Mouse (Mus musculus) limb, embryonic 13.5 days (tissue): ENCODE results near the gene Ypel2. TPM values are rescaled to one million over a fixed set of nuclear protein-coding genes. Genes with fewer than 3 reads are reported as not detected.
A peak's percentile ranks its signal among the peaks of the same experiment; 100 is the strongest.

Experiments
- ATAC-seq: fragments of 200-750 bp; cut with Nextera tagmentation; 2 replicates; pipeline ENCODE4 v1.8.0; 2017; ENCODE audit warnings: low read depth, moderate number of reproducible peaks, moderate TSS enrichment; ENCODE audit not compliant: low FRiP score
- H3K27ac ChIP-seq: fragments of 300-500 bp; sonication (generic); 2 replicates; pipeline ENCODE4 v1.5.1; 2015; ENCODE audit warnings: inconsistent platforms, mild to moderate bottlenecking, moderate library complexity
- H3K27me3 ChIP-seq: fragments of 300-500 bp; sonication (generic); 2 replicates; pipeline ENCODE4 v1.6.1; 2015; ENCODE audit warnings: mild to moderate bottlenecking, inconsistent platforms
- H3K36me3 ChIP-seq: fragments of 300-500 bp; sonication (generic); 2 replicates; pipeline ENCODE4 v1.6.1; 2015; ENCODE audit warnings: inconsistent platforms, mild to moderate bottlenecking, moderate library complexity
- H3K4me1 ChIP-seq: fragments of 300-500 bp; sonication (generic); 2 replicates; pipeline ENCODE4 v1.6.1; 2015; ENCODE audit warnings: inconsistent platforms
- H3K4me2 ChIP-seq: fragments of 300-500 bp; sonication (generic); replicated peaks from 2 replicates; pipeline ENCODE4 v1.6.1; 2015; ENCODE audit warnings: inconsistent platforms, mild to moderate bottlenecking, moderate library complexity
- H3K4me3 ChIP-seq: fragments of 300-500 bp; sonication (generic); 2 replicates; pipeline ENCODE4 v1.5.1; 2015; ENCODE audit warnings: moderate library complexity, mild to moderate bottlenecking, inconsistent platforms
- H3K9ac ChIP-seq: fragments of 300-500 bp; sonication (generic); 2 replicates; pipeline ENCODE4 v1.6.1; 2015; ENCODE audit warnings: mild to moderate bottlenecking, inconsistent platforms
- H3K9me3 ChIP-seq: fragments of 300-500 bp; sonication (generic); 2 replicates; pipeline ENCODE4 v1.6.1; 2016; ENCODE audit warnings: inconsistent platforms
- WGBS: fragments of 180-500 bp; shearing (Covaris S2); methylation state at CpG from one replicate; pipeline ENCODE4 v1.1.7; 2015; 5-methylcytosine and 5-hydroxymethylcytosine counted together
- polyA plus RNA-seq: library from polyadenylated mRNA; unstranded; fragments of >200 nt; fragmentation: Nextera tagmentation; extraction: Ambion mirVana; gene quantifications from 2 replicates; pipeline ENCODE4 v1.2.1, GENCODE M21; 2015

The Ypel2 gene
- polyA plus RNA-seq, 1 experiment from 2014 or later, result 11.6 TPM

GRCm38 (mm10) chr11:86969041-86969821, 24.3 kb downstream of the Ypel2 start:
- Histone ChIP-seq H3K4me3 (no peak overlapping the region), H3K27ac (peak overlapping the region; percentile 97), H3K27me3 (no peaks in the 10 kb centered on the region), H3K4me1 (peaks cover 69% of the 10 kb centered on the region), H3K9ac (no peak overlapping the region), H3K4me2 (peak overlapping the region; percentile 42), H3K9me3 (no peaks in the 10 kb centered on the region), H3K36me3 (peaks cover 34% of the 10 kb centered on the region)
- WGBS, result 23% methylated on average over 13 of the region's 13 CpGs
- peak; percentile 75 for ATAC-seq

DNA sequence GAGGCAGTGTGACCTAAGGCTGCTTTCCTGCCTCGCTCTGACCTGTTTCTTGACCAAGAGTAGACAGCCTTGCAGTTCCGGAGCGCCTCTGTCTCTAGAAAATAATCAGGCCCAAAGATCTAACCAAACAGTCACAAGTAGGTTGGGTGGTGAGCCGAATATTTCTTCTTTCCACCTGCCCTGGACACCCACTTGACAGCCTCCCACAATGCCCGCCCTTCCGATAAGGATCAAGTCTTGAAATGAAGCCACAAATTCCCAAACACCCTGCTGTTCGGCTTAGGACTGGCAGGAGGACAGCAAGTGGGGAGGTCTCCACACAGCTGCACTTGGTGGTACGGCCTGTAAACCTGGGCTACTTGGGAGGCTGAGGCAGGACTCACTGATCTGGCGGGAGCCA, 26.0 kb downstream of the Ypel2 start:
- peak overlapping the region; percentile 97; the same call in 1 of the 2 replicates for H3K27ac ChIP-seq
- H3K4me1 ChIP-seq, result peaks cover 57% of the 10 kb centered on the region
- ATAC-seq, result no peak
- no peaks in the 10 kb centered on the region for H3K27me3 ChIP-seq
- no peak overlapping the region for H3K4me2 ChIP-seq
- peaks cover 36% of the 10 kb centered on the region for H3K36me3 ChIP-seq
- H3K9me3 ChIP-seq, result no peaks in the 10 kb centered on the region
- 90% methylated on average over 9 of the region's 9 CpGs for WGBS
- H3K9ac ChIP-seq, result no peak overlapping the region
- H3K4me3 ChIP-seq, result no peak overlapping the region

DNA sequence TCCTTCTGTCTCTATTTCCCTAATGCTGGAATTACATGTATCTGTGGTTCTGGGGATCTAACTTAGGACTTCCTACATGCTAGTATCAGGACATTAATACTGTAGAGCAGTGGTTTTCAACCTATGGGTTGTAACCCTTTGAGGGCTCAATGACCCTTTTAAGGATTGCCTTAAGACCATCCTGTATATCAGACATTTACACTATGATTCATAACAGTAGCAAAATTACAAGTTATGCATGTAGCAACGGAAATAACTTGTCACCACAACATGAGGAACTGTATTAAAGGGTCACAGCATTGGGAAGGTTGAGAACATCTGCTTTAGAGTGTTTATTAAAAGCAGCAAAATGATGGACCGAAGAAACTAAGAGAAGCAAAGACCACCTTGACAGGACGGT, 26.8 kb downstream of the Ypel2 start:
- Histone ChIP-seq H3K27me3 (no peaks in the 10 kb centered on the region), H3K27ac (no peak overlapping the region), H3K4me1 (peaks cover 57% of the 10 kb centered on the region), H3K4me2 (no peak overlapping the region), H3K36me3 (peaks cover 33% of the 10 kb centered on the region), H3K9me3 (no peaks in the 10 kb centered on the region), H3K4me3 (no peak overlapping the region), H3K9ac (no peak overlapping the region)
- WGBS, result 88% methylated on average over 3 of the region's 3 CpGs
- ATAC-seq, result no peak

DNA sequence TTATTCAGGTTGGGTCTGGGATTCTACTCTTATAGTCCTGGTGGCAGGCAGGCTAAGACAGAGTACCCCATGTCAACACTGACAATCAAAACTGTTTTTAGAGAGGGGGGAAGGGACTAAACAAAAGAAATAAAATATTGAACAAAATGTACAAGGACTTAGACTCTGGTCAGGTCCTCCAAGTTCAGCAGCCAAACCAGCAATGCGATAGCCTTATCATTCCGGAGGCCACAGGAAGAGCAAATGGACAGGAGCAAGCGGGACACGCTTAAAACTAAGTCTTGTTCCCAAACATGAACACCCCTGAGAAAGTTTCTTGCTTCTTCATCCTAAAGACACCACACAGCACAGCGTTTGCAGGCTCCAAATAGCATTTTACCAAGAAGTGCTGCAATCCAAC, 28.4 kb downstream of the Ypel2 start:
- Histone ChIP-seq H3K4me1 (peaks cover 56% of the 10 kb centered on the region), H3K9ac (no peak overlapping the region), H3K36me3 (peaks cover 23% of the 10 kb centered on the region), H3K27ac (no peak overlapping the region), H3K4me3 (no peak overlapping the region), H3K4me2 (no peak overlapping the region), H3K27me3 (no peaks in the 10 kb centered on the region), H3K9me3 (no peaks in the 10 kb centered on the region)
- no peak for ATAC-seq
- 91% methylated on average over 5 of the region's 5 CpGs for WGBS

DNA sequence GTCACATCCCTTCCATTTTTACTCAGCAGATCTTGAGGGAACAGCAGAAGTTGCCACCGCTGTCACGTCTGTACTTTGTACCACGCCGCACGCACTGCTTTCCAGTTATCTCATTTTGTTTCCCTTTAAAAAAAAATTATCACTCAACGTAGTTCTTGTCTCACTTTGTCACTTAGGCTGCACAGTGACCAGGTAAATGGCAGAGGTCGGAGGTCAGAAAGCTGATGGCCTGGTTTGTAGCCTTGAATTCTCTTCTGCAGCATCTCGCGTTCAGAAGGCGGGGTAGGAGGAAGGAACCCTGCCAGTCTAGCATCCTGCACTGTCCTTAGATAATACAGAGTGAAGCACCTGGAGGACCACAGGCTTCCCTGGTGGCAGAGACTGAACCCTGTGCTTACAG, 29.8 kb downstream of the Ypel2 start:
- no peak for ATAC-seq
- no peak overlapping the region for H3K9ac ChIP-seq
- H3K4me2 ChIP-seq, result no peak overlapping the region
- H3K27me3 ChIP-seq, result no peaks in the 10 kb centered on the region
- no peaks in the 10 kb centered on the region for H3K9me3 ChIP-seq
- H3K4me3 ChIP-seq, result no peak overlapping the region
- H3K27ac ChIP-seq, result no peak overlapping the region
- H3K36me3 ChIP-seq, result peaks cover 23% of the 10 kb centered on the region
- H3K4me1 ChIP-seq, result peaks cover 56% of the 10 kb centered on the region
- WGBS, result 91% methylated on average over 10 of the region's 10 CpGs

- Histone ChIP-seq H3K36me3 (peaks cover 23% of the 10 kb centered on the region), H3K27ac (no peak overlapping the region), H3K9ac (no peak overlapping the region), H3K4me2 (no peak overlapping the region), H3K4me3 (no peak overlapping the region), H3K9me3 (no peaks in the 10 kb centered on the region), H3K4me1 (peaks cover 56% of the 10 kb centered on the region), H3K27me3 (no peaks in the 10 kb centered on the region)
- ATAC-seq, result no peak
- WGBS, result 66% methylated on average over 1 of the region's 1 CpGs
These were observed 30.5 kb downstream of the Ypel2 start for GRCm38 (mm10) chr11:86963027-86963426.

GRCm38 (mm10) chr11:86962362-86962761, 31.1 kb downstream of the Ypel2 start:
- WGBS, result 53% methylated on average over 2 of the region's 2 CpGs
- Histone ChIP-seq H3K9ac (no peak overlapping the region), H3K4me1 (peaks cover 56% of the 10 kb centered on the region), H3K36me3 (peaks cover 23% of the 10 kb centered on the region), H3K4me3 (no peak overlapping the region), H3K27me3 (no peaks in the 10 kb centered on the region), H3K4me2 (no peak overlapping the region), H3K27ac (no peak overlapping the region), H3K9me3 (no peaks in the 10 kb centered on the region)
- no peak for ATAC-seq

DNA sequence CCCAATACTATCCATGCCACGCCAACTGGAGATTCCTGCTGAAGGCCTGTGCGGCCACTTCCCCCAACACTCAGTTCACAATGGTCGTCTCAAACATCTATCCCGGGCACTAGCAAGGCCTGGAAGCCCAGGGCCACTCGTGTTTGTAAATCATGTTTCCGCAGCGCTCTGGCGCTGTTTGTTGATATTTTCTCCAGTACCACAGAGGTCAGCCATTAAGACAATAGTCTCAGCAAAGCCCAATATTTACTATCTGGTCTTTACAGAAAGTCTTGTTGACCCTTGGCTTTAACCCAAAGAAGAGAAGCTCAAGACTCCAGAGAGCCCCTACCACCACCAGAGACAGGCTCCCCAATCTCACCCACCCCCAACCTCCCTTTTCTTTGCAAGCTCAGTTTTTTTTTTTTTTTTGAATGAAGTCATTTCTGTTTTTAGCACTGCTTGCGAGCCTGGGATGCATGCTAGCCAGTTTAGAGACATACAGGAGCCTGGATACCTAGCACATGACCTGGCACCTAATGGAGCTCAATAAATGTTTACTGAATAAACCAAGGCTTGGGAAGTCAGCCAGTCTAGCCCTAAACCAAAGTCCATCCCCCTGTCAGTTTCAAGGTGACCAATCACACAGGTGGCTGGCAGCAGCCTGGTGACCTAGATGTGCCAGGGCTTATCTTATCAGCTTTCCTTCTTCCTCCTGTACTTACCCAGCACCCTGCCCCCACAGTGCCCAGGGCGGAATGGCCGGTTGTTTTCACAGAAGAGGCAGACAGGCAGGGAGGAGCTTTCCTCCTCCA, 31.8 kb downstream of the Ypel2 start:
- Histone ChIP-seq H3K4me1 (peaks cover 61% of the 10 kb centered on the region), H3K4me2 (no peak overlapping the region), H3K4me3 (no peak overlapping the region), H3K27ac (no peak overlapping the region), H3K9me3 (no peaks in the 10 kb centered on the region), H3K9ac (no peak overlapping the region), H3K27me3 (no peaks in the 10 kb centered on the region), H3K36me3 (peaks cover 19% of the 10 kb centered on the region)
- 79% methylated on average over 11 of the region's 11 CpGs for WGBS
- ATAC-seq, result no peak

DNA sequence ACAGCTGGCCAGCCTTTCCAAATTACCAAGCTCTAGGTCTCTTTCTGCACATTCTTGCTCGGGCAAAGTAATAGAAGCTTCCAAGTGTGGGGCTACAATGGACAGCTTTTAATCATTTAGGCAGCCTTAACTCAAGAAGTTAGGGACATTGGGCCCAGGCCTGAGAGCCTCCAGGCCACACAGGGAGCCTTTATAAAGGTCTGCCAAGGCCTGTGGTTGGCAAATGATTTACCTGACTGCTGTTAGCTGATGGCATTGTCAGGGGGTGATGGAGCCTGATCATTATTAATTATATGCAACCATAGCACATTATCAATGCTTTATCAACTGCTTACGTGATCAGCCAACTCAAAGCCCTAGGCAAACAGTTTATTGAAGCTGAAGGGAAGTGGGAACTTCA, 33.2 kb downstream of the Ypel2 start:
- Histone ChIP-seq H3K27me3 (no peaks in the 10 kb centered on the region), H3K4me3 (no peak overlapping the region), H3K4me2 (no peak overlapping the region), H3K4me1 (peaks cover 74% of the 10 kb centered on the region), H3K36me3 (peaks cover 16% of the 10 kb centered on the region), H3K9ac (no peak overlapping the region; the same call in 1 of the 2 replicates), H3K27ac (peak overlapping the region; percentile 22; the same call in 1 of the 2 replicates), H3K9me3 (no peaks in the 10 kb centered on the region)
- 59% methylated on average over 2 of the region's 2 CpGs for WGBS
- no peak for ATAC-seq

- ATAC-seq, result no peak
- Histone ChIP-seq H3K9me3 (no peaks in the 10 kb centered on the region), H3K36me3 (peaks cover 12% of the 10 kb centered on the region), H3K9ac (no peak overlapping the region; the same call in 1 of the 2 replicates), H3K27me3 (no peaks in the 10 kb centered on the region), H3K4me3 (no peak overlapping the region), H3K27ac (peak overlapping the region; percentile 86), H3K4me1 (peaks cover 83% of the 10 kb centered on the region), H3K4me2 (0 out of 2 replicates have a peak overlapping the region, but pooled peaks have one; percentile 7)
- 20% methylated on average over 12 of the region's 12 CpGs for WGBS
These were observed 34.5 kb downstream of the Ypel2 start for GRCm38 (mm10) chr11:86958721-86959675.

- Histone ChIP-seq H3K4me3 (no peak overlapping the region), H3K27me3 (no peaks in the 10 kb centered on the region), H3K4me2 (no peak overlapping the region), H3K9me3 (no peaks in the 10 kb centered on the region), H3K27ac (peak overlapping the region; percentile 86), H3K9ac (no peak overlapping the region), H3K4me1 (peaks cover 83% of the 10 kb centered on the region), H3K36me3 (peaks cover 5% of the 10 kb centered on the region)
- 34% methylated on average over 6 of the region's 6 CpGs for WGBS
- ATAC-seq, result no peak
These were observed 35.3 kb downstream of the Ypel2 start for GRCm38 (mm10) chr11:86958182-86958581.
